Mouse (Mus musculus) cerebellum, adult 11-12 months (tissue): ENCODE measurements at regions not wholly inside any gene's neighbourhood (a gene's known extent, or its start where the extent isn't known, plus 50 kb on each side); places are given as distances from the start of the nearest gene placed in this dataset.

Experiments used
- DNase-seq: peaks from one replicate; pipeline ENCODE4 v3.0.0; 2022

DNA sequence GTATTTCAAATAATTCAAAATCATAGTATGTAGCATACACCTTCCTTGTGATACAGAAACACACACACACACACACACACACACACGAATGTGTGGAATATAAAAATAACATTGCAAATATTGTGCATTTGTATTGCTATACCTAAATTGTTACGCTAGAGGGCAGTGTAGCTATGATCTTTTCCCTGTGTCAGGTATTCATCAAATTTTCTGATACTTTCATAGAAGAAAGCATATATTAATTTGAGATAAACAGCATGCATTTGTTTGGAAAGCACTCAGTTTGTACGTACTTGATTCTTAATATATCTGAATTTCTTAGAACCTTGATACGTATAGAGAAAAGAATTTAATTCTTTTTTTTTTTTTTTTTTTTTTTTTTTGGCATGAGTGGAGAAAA lies 1700.9 kb upstream of the Sel1l start:
- DNase-seq: no peak

- no peak for DNase-seq
These were observed 1674.5 kb upstream of the Sel1l start for GRCm38 (mm10) chr12:93523465-93523864.

GRCm38 (mm10) chr12:93486381-93486780 lies 1637.4 kb upstream of the Sel1l start:
- DNase-seq: no peak

GRCm38 (mm10) chr12:93462106-93462505 lies 1613.1 kb upstream of the Sel1l start:
- DNase-seq: no peak

- no peak for DNase-seq
These were observed 1600.5 kb upstream of the Sel1l start for GRCm38 (mm10) chr12:93449436-93449835.

- no peak for DNase-seq
These were observed 1580.3 kb upstream of the Sel1l start for GRCm38 (mm10) chr12:93429218-93429617.

GRCm38 (mm10) chr12:93427988-93428387 lies 1579.0 kb upstream of the Sel1l start:
- no peak for DNase-seq

DNA sequence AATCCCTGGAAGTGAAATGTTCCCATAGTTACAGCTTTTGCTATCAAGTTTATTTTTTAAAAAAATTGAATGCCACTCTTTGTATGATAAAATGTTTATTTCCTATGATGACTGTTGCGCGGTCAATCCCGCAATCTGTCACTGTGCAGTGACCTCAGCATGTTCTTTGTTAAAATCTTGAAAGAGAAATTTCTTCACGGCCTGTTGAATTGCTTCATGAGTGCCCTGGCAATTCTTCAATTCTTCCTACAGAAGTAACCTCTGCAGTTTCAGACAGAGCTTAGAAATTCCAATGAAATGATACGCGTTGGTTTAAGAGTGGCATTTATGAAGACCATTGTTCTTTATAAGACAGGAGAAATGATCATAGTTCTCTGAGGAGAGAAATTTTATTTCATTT lies 1567.4 kb upstream of the Sel1l start:
- DNase-seq: no peak

- no peak for DNase-seq
These were observed 1566.8 kb upstream of the Sel1l start for GRCm38 (mm10) chr12:93415791-93416190.

GRCm38 (mm10) chr12:93385578-93385977 lies 1536.6 kb upstream of the Sel1l start:
- no peak for DNase-seq

DNA sequence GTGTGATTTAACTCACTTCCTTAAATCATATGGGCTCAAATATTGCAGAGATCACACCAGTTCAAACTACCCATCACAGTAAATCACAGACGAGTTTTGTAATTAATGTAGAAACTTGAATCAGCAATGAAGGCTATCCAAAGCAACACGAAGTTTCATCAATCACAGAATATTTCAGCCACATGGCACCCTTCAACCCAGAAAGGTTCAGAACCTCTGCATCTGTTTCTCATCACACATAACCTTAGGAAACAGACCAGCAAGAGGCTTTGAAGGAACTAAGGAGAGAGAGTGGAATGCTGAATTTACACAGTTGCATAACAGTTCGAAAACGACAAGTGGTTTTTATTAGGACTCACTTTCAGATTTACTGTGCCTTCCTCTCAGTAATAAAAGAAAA lies 1494.0 kb upstream of the Sel1l start:
- no peak for DNase-seq

DNA sequence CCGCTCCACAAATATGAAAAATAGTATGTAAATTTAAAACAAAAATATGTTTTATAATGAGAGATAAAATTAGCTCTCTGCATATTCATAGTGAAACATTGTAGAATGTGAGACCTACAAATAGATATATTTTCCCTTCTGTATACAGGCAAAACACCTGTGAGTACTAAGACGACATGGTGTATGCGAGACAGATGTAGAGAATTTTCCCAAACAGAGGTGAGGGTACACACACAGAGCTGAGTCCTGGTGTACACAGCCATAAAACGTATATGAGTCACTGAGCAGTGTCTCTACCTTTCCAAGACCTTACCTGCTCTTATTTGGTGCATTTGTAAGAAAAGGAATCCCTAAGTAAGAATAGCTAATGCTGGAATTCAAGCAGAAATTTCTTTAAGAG lies 1493.6 kb upstream of the Sel1l start:
- DNase-seq: no peak

DNA sequence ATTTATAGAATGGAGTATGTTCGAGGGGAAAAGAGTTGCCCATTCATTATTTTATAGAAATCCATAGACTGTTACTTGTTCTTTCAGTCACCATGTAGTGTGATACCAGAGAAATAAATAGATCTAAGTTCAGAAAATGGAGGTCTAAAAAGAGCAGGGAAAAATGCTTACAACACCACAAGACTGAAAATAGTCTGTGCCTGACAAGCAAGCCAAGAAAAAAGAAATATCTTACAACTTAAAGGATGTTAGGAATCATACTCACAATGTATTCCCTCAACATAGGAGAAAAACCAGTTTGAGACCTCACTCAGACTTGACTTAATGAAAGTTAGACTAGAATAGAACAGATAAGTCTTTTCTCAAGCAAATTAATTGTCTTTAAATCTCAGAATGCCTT lies 1486.6 kb upstream of the Sel1l start:
- no peak for DNase-seq

- no peak for DNase-seq
These were observed 1463.3 kb upstream of the Sel1l start for GRCm38 (mm10) chr12:93312214-93312613.

DNA sequence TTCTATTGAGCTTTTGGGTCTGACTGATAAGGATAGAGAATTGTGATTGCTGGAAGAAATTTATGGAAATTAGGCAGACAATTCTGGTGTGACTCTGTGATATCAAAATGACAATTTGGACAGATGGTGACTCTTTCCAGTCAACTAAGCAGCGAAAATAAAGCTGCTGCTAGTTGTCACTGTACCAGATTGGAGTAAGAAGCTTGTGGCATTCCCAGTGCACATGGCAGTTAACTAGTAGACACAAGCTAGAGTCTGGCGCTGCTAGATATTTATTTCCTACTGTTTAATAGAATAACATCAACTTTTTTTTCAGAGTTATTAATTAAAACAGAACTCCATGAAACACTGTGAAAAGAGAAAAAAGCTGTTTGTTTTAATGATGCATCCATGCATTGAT lies 1432.9 kb upstream of the Sel1l start:
- no peak for DNase-seq

GRCm38 (mm10) chr12:93273652-93274051 lies 1424.7 kb upstream of the Sel1l start:
- no peak for DNase-seq

DNA sequence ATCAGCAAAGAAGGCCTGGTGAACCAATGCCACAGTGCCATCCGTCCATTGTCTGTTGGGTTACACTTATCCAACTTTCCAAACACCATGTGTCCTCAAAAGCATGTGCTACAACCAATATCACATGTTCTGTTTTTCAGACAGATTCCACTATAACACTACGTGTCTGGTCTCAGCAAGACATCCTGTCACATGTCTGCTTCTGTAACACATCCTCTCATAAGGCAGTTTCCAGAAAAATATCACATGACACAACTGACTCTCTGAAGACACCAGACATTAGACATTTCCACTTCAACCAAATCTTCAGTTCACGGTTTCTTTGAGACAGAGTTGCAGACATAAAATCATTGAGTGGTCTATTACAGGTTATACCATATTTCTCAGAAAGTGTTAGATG lies 1381.3 kb upstream of the Sel1l start:
- DNase-seq: no peak

DNA sequence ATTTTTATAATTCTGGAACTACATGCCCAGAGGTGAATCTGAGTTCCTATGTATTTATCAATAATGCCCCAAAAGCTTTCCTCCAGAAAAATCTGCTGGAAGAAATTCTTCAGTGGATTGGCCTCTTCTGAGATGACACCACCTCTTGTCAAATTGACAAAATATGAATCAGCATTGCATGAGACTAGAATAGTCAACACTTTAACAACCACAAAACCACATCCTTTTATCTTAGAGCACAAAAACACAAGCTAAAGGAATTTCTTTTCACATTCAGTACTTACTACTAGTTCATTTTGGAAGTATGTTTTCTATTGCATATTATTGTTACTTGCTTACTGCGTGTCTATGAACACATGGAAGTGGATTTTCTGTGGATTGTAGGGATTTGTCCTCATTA lies 1377.9 kb upstream of the Sel1l start:
- no peak for DNase-seq

DNA sequence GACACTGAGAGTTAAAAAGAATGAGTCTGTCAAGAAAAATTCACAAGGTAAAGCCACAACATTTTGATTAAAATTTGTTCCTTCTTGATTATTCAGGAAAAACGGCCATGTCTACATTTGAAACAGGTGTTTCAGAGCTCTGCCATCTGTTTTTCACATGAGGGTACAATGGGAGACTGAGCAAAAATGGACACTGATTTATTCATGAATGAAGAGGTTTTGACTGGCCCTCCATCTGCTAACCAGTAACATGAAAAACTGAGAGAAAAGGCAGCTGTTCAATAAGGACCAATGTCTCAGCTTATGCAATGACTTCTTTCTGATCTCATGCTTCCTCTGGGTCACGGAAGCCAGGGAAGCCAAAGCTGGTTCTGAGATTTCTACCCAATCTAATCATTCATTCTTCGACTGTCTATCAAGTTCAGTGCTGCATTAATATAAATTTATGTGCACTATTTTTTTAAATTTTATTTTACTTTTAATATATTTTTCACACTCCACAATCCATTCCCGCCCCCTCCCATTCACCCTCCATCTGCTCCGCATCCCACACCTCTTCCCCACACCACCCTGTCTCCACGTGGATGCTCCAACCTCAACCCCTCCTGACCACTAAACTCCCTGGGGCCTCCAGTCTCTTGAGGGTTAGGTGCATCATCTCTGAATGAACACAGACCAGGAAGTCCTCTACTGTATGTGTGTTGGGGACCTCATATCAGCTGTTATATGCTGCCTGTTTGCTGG lies 1372.4 kb upstream of the Sel1l start:
- DNase-seq: no peak

GRCm38 (mm10) chr12:93207596-93207995 lies 1358.6 kb upstream of the Sel1l start:
- no peak for DNase-seq

GRCm38 (mm10) chr12:93188940-93189339 lies 1340.0 kb upstream of the Sel1l start:
- DNase-seq: no peak

- no peak for DNase-seq
These were observed 1324.8 kb upstream of the Sel1l start for GRCm38 (mm10) chr12:93173744-93174143.

GRCm38 (mm10) chr12:93160252-93160651 lies 1311.3 kb upstream of the Sel1l start:
- no peak for DNase-seq

DNA sequence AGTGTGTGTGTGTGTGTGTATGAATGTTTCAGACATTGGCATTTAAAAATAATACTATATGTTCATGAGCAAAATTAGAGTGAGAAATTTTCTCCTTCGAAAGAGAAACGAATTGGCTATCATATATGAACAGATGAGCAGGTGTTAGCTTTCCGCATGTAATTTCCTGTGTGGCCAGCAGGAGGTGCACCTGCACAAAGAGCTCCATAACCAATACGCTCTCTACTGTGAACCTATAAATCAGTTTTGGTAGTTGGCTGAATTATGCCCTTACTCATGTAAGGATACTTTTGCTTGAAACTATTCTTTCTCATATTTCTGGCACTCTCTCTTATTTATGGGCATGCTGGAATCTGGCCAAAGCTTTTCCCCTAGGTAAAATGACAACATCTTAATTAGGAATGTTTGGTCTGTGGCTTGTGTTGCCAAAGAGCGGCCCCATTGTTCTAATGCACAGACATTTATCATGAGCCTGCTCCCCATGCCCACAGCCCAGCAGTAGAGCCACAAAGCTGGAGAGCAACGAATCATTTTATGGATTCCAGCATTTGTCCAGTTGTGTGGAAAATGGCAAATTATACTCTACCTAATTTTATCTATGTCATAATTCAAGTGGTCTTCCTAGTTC lies 1303.8 kb upstream of the Sel1l start:
- DNase-seq: no peak

GRCm38 (mm10) chr12:93151530-93151929 lies 1302.6 kb upstream of the Sel1l start:
- no peak for DNase-seq
